Mouse (Mus musculus): ENCODE data around the gene Tmem156.

Gene Tmem156

GRCm38 (mm10) chr5:65046442-65047284 is 45.3 kb downstream of the Tmem156 start:
- peak; percentile 40 for DNase-seq

GRCm38 (mm10) chr5:65045642-65046370 is 46.1 kb downstream of the Tmem156 start:
- DNase-seq: peak; percentile 88

- no peak for DNase-seq
Observed at GRCm38 (mm10) chr5:65043407-65043895, 48.5 kb downstream of the Tmem156 start.

GRCm38 (mm10) chr5:65040463-65040862 is 51.5 kb downstream of the Tmem156 start:
- DNase-seq: no peak

- DNase-seq: no peak
Observed at GRCm38 (mm10) chr5:65038811-65039571, 52.9 kb downstream of the Tmem156 start.

GRCm38 (mm10) chr5:65038305-65038704 is 53.6 kb downstream of the Tmem156 start:
- no peak for DNase-seq

GRCm38 (mm10) chr5:65036597-65036996 is 55.3 kb downstream of the Tmem156 start:
- DNase-seq: peak; percentile 60

GRCm38 (mm10) chr5:65028019-65028418 is 63.9 kb downstream of the Tmem156 start:
- no peak for DNase-seq

- no peak for DNase-seq
Observed at GRCm38 (mm10) chr5:65026776-65027175, 65.2 kb downstream of the Tmem156 start.

GRCm38 (mm10) chr5:65025916-65026315 is 66.0 kb downstream of the Tmem156 start:
- DNase-seq: no peak

GRCm38 (mm10) chr5:65024641-65025040 is 67.3 kb downstream of the Tmem156 start:
- DNase-seq: no peak

GRCm38 (mm10) chr5:65022006-65022405 is 69.9 kb downstream of the Tmem156 start:
- DNase-seq: no peak

- DNase-seq: peak; percentile 95
Observed at GRCm38 (mm10) chr5:65019823-65020222, 72.1 kb downstream of the Tmem156 start.

GRCm38 (mm10) chr5:65019109-65019508 is 72.8 kb downstream of the Tmem156 start:
- no peak for DNase-seq

- no peak for DNase-seq
Observed at GRCm38 (mm10) chr5:65015508-65015907, 76.4 kb downstream of the Tmem156 start.

GRCm38 (mm10) chr5:65011901-65012573 is 79.9 kb downstream of the Tmem156 start:
- DNase-seq: no peak

GRCm38 (mm10) chr5:65006011-65006491 is 85.9 kb downstream of the Tmem156 start:
- DNase-seq: no peak

- DNase-seq: no peak
Observed at GRCm38 (mm10) chr5:65005251-65005650, 86.7 kb downstream of the Tmem156 start.
